Mouse (Mus musculus) intestine, embryonic 14.5 days (tissue): ENCODE data around the gene Dydc1. TPM values are rescaled to one million over a fixed set of nuclear protein-coding genes. Genes with fewer than 3 reads are reported as not detected.

Experiments
- polyA plus RNA-seq: library from polyadenylated mRNA; unstranded; fragments of >200 nt; fragmentation: Nextera tagmentation; extraction: Ambion mirVana; gene quantifications from 2 replicates; pipeline ENCODE4 v1.2.1, GENCODE M21; 2014

Gene Dydc1
- polyA plus RNA-seq, 1 experiment from 2014 or later = not detected

Other genes with a start within 250 kb of the Dydc1 start
- 0.46 and 0.70 TPM in 2 replicates for gene Sh2d4b, start 179.6 kb upstream of the Dydc1 start, polyA plus RNA-seq
- gene Tspan14, start 106.1 kb upstream of the Dydc1 start, polyA plus RNA-seq = 71.4 and 76.1 TPM in 2 replicates
- 46.3 and 46.4 TPM in 2 replicates for gene Fam213a, start 59.1 kb upstream of the Dydc1 start, polyA plus RNA-seq
- not detected in 2 replicates for gene Dydc2, start 3.7 kb upstream of the Dydc1 start, polyA plus RNA-seq
- 2.0 TPM in 1 of 2 replicates, not detected in the other for gene Mat1a, start 32.1 kb downstream of the Dydc1 start, polyA plus RNA-seq
- not detected in 2 replicates for gene Sftpa1, start 58.9 kb downstream of the Dydc1 start, polyA plus RNA-seq
- gene Mbl1, start 78.5 kb downstream of the Dydc1 start, polyA plus RNA-seq = not detected in 2 replicates
- not detected in 2 replicates for gene Sftpd, start 112.2 kb downstream of the Dydc1 start, polyA plus RNA-seq
- gene Gm2832, start 205.9 kb downstream of the Dydc1 start, polyA plus RNA-seq = 0.27 and 0.37 TPM in 2 replicates